Mouse (Mus musculus): Measurements from ENCODE around the gene Cish.

The Cish gene

GRCm38 (mm10) chr9:107323558-107323957 lies 27.7 kb downstream of the Cish start:
- DNase-seq (ENCODE audit: low spot score), result peak; percentile 86

- DNase-seq (ENCODE audit: low spot score), result no peak
Measured at GRCm38 (mm10) chr9:107324799-107325561, 29.2 kb downstream of the Cish start.

- peak; percentile 65 for DNase-seq (ENCODE audit: low spot score)
Measured at GRCm38 (mm10) chr9:107325904-107326303, 30.1 kb downstream of the Cish start.

- DNase-seq (ENCODE audit: low spot score), result peak; percentile 86
Measured at GRCm38 (mm10) chr9:107327879-107328620, 32.2 kb downstream of the Cish start.

GRCm38 (mm10) chr9:107330791-107331190 lies 35.0 kb downstream of the Cish start:
- DNase-seq (ENCODE audit: low spot score), result no peak

- DNase-seq (ENCODE audit: low spot score), result no peak
Measured at GRCm38 (mm10) chr9:107333686-107334085, 37.9 kb downstream of the Cish start.

- peak; percentile 21 for DNase-seq (ENCODE audit: low spot score)
Measured at GRCm38 (mm10) chr9:107334356-107334755, 38.5 kb downstream of the Cish start.

- no peak for DNase-seq (ENCODE audit: low spot score)
Measured at GRCm38 (mm10) chr9:107335046-107335445, 39.2 kb downstream of the Cish start.

GRCm38 (mm10) chr9:107335909-107336308 lies 40.1 kb downstream of the Cish start:
- peak; percentile 77 for DNase-seq (ENCODE audit: low spot score)

GRCm38 (mm10) chr9:107336386-107336785 lies 40.6 kb downstream of the Cish start:
- DNase-seq (ENCODE audit: low spot score), result no peak

- peak; percentile 77 for DNase-seq (ENCODE audit: low spot score)
Measured at GRCm38 (mm10) chr9:107338172-107338883, 42.5 kb downstream of the Cish start, which contains the start of gene Hemk1. Hemk1 (minus strand) TSS chr9:107338350.

- DNase-seq (ENCODE audit: low spot score), result peak; percentile 93
Measured at GRCm38 (mm10) chr9:107340267-107340859, 44.5 kb downstream of the Cish start, which contains the start of gene 6430571L13Rik. 6430571L13Rik (plus strand) TSS chr9:107340602.

GRCm38 (mm10) chr9:107340911-107341645 lies 45.3 kb downstream of the Cish start:
- no peak for DNase-seq (ENCODE audit: low spot score)

- DNase-seq (ENCODE audit: low spot score), result no peak
Measured at GRCm38 (mm10) chr9:107342201-107342709, 46.4 kb downstream of the Cish start.

- no peak for DNase-seq (ENCODE audit: low spot score)
Measured at GRCm38 (mm10) chr9:107343146-107343943, 47.5 kb downstream of the Cish start.

GRCm38 (mm10) chr9:107344027-107344426 lies 48.2 kb downstream of the Cish start:
- no peak for DNase-seq (ENCODE audit: low spot score)

- no peak for DNase-seq (ENCODE audit: low spot score)
Measured at GRCm38 (mm10) chr9:107346081-107346480, 50.3 kb downstream of the Cish start.

GRCm38 (mm10) chr9:107347586-107348183 lies 51.9 kb downstream of the Cish start:
- DNase-seq (ENCODE audit: low spot score), result no peak

- no peak for DNase-seq (ENCODE audit: low spot score)
Measured at GRCm38 (mm10) chr9:107349321-107349720, 53.5 kb downstream of the Cish start.
